Comparison of ENCODE assay signal across 12 mouse cellular contexts in genomic region chr1:165768894-165769512, GRCm38 (mm10). TPM values are rescaled to one million over a fixed set of nuclear protein-coding genes. Genes with fewer than 3 reads are reported as not detected.
DNase-seq lines count a peak whose midpoint lies in the region; TF ChIP-seq lines count a peak whose summit lies in the region.
"Had no signal": no experiment of that assay in that cellular context is flagged by ENCODE, and none has a peak within 500 bp of the region (broad histone marks: within the 10 kb centered on the region; RNA-seq: fewer than 3 reads in every experiment).

No protein-coding gene starts in this region.

- TF ChIP-seq EP300 in heart, adult 2 months (IDR thresholded peaks at IDR 0.05; ENCODE audit: insufficient read depth, low read depth, low read length), result no peak
- peak; percentile 60 to 80; a peak in 3 of 4 replicates for TF ChIP-seq EP300 in MEL (IDR thresholded peaks at IDR 0.05; ENCODE audit: low read depth in 1 of 2, low read length in 2 of 2)

- H3K27ac ChIP-seq in heart, embryonic 10.5 days, result peak overlapping the region; percentile 57; the same call in 1 of the 2 replicates
- no peak overlapping the region for H3K27ac ChIP-seq in heart, adult 2 months
- H3K27ac ChIP-seq in MEL (ENCODE audit: control insufficient read depth, low read depth, low read length), result peak overlapping the region; percentile 71
- peak overlapping the region; percentile 94 for H3K27ac ChIP-seq in macrophage
- H3K27ac ChIP-seq: hindbrain, embryonic 13.5 days; left cerebral cortex, adult 2 months had no signal

- TF ChIP-seq CTCF in heart, adult 2 months (IDR thresholded peaks at IDR 0.05), result no peak
- no peak for TF ChIP-seq CTCF in MEL (IDR thresholded peaks at IDR 0.05 in 2 of 3, conservative IDR thresholded peaks at IDR 0.05 in 1 of 3; ENCODE audit: control insufficient read depth in 1 of 3, insufficient read depth in 1 of 3, low read depth in 2 of 3, low read length in 3 of 3, poor library complexity in 1 of 3, severe bottlenecking in 1 of 3)

- H3K4me1 ChIP-seq in heart, embryonic 10.5 days, result peaks cover 45% of the 10 kb centered on the region
- H3K4me1 ChIP-seq in heart, adult 2 months (ENCODE audit: control insufficient read depth, insufficient read depth, low read length), result peaks cover 6% of the 10 kb centered on the region
- H3K4me1 ChIP-seq in MEL (ENCODE audit: control insufficient read depth in 1 of 2, insufficient read depth in 2 of 2, low read length in 2 of 2), result peaks cover 17 to 54% of the 10 kb centered on the region in 2 experiments

- H3K27me3 ChIP-seq in heart, embryonic 10.5 days (ENCODE audit: insufficient read depth, poor library complexity, severe bottlenecking), result peaks cover 5% of the 10 kb centered on the region
- no peaks in the 10 kb centered on the region for H3K27me3 ChIP-seq in heart, adult 2 months (ENCODE audit: control insufficient read depth, insufficient read depth, low read length)
- H3K27me3 ChIP-seq in MEL (ENCODE audit: control insufficient read depth in 1 of 2, insufficient read depth in 2 of 2, low read length in 2 of 2), result no peaks in the 10 kb centered on the region

- H3K36me3 ChIP-seq in heart, embryonic 10.5 days, result peaks cover 8% of the 10 kb centered on the region; the same call in 1 of the 2 replicates
- H3K36me3 ChIP-seq in heart, adult 2 months (ENCODE audit: control insufficient read depth, insufficient read depth, low read length), result peaks cover 12% of the 10 kb centered on the region
- H3K36me3 ChIP-seq in MEL (ENCODE audit: control insufficient read depth in 1 of 2, insufficient read depth in 2 of 2, low read length in 2 of 2) (peaks cover 4 to 44% of the 10 kb centered on the region in 2 experiments), macrophage (ENCODE audit: inconsistent target) (peaks cover 29% of the 10 kb centered on the region)
- H3K36me3 ChIP-seq: hindbrain, embryonic 13.5 days had no signal

- no peak for TF ChIP-seq POLR2A in heart, adult 2 months (IDR thresholded peaks at IDR 0.05; ENCODE audit: insufficient read depth, low read depth, low read length)
- TF ChIP-seq POLR2A in MEL (IDR thresholded peaks at IDR 0.05; ENCODE audit: control insufficient read depth in 1 of 2, insufficient read depth in 1 of 2, low read depth in 1 of 2, low read length in 2 of 2, poor library complexity in 1 of 2), result no peak

- intact Hi-C loops in heart, adult 2 months (cut with DNase I), result no loop called here
- intact Hi-C loops in gastrocnemius, postnatal 14 days (cut with DNase I; ENCODE audit: low total_unique reads), result no loop called here

- H3K79me2 ChIP-seq in heart, adult 2 months (replicated peaks; ENCODE audit: control insufficient read depth, insufficient read depth, low read length), result peaks cover 2% of the 10 kb centered on the region; the same call in 1 of the 2 replicates
- peaks cover 35% of the 10 kb centered on the region for H3K79me2 ChIP-seq in MEL (ENCODE audit: control insufficient read depth, insufficient read depth, low read length, poor library complexity)
- H3K79me2 ChIP-seq in macrophage (ENCODE audit: inconsistent target), result peaks cover 66% of the 10 kb centered on the region

- H3K4me3 ChIP-seq in heart, embryonic 10.5 days, result no peak overlapping the region
- H3K4me3 ChIP-seq in heart, adult 2 months, result no peak overlapping the region
- H3K4me3 ChIP-seq in MEL (ENCODE audit: control insufficient read depth in 1 of 2, insufficient read depth in 1 of 2, low read depth in 2 of 2, low read length in 2 of 2) (peak overlapping the region; percentile 11 to 30; a peak in 3 of 4 replicates), macrophage (ENCODE audit: inconsistent target) (no peak overlapping the region)
- H3K4me3 ChIP-seq: hindbrain, embryonic 13.5 days; left cerebral cortex, adult 2 months had no signal

- no peak overlapping the region for H3K9ac ChIP-seq in heart, adult 2 months (ENCODE audit: low read depth, low read length)
- peak overlapping the region; percentile 43 for H3K9ac ChIP-seq in MEL (ENCODE audit: control insufficient read depth, low read depth, low read length, poor library complexity, severe bottlenecking)
- H3K9ac ChIP-seq: hindbrain, embryonic 13.5 days had no signal

- 72% methylated on average over 9 of the region's 9 CpGs for WGBS in heart, embryonic 10.5 days
- 78% methylated on average over 9 of the region's 9 CpGs for WGBS in heart, adult 2 months
- WGBS in macrophage (ENCODE audit: missing documents), result 15% methylated on average over 9 of the region's 9 CpGs

- 0 out of 2 replicates have a peak, but pooled peaks cover 2% of the 10 kb centered on the region for H3K9me3 ChIP-seq in heart, embryonic 10.5 days
- H3K9me3 ChIP-seq in MEL (replicated peaks; ENCODE audit: insufficient read depth, low read length), result no peaks in the 10 kb centered on the region
- H3K9me3 ChIP-seq: hindbrain, embryonic 13.5 days had no signal

- DNase-seq in heart, embryonic 10.5 days (ENCODE audit: low spot score), result no peak
- DNase-seq in heart, adult 2 months, result no peak
- DNase-seq in MEL (ENCODE audit: low read depth, low spot score) (peak; percentile 78), liver (peak; percentile 79)
- no peak for DNase-seq in gastrocnemius, postnatal 14 days
- DNase-seq in cerebellum, postnatal 10 days, result no peak
- DNase-seq in urinary bladder, postnatal 4 days (ENCODE audit: low spot score in 2 of 2), result no peak
- DNase-seq: gastrocnemius, postnatal 36 days; kidney, postnatal 36 days had no signal

- TF ChIP-seq RAD21 in MEL (IDR thresholded peaks at IDR 0.05; ENCODE audit: low read depth, low read length), result no peak

TF ChIP-seq in MEL, 35 proteins besides CTCF, POLR2A, EP300 and RAD21 (continues in another document):
- TF ChIP-seq BHLHE40 (IDR thresholded peaks at IDR 0.05; ENCODE audit: borderline replicate concordance, low read depth, low read length) (peak; percentile 72; the same call in 1 of the 2 replicates), GATA1 (IDR thresholded peaks at IDR 0.05; ENCODE audit: low read depth, low read length) (peak; percentile 63), MAZ (IDR thresholded peaks at IDR 0.05; ENCODE audit: low read depth, low read length) (no peak), ELF1 (IDR thresholded peaks at IDR 0.05; ENCODE audit: low read depth, low read length) (no peak), NELFE (IDR thresholded peaks at IDR 0.05; ENCODE audit: low read depth, low read length) (no peak), ZKSCAN1 (IDR thresholded peaks at IDR 0.05; ENCODE audit: low read depth, low read length) (no peak), MXI1 (IDR thresholded peaks at IDR 0.05; ENCODE audit: low read depth, low read length) (peak; percentile 97), MAX (IDR thresholded peaks at IDR 0.05; ENCODE audit: low read length) (peak; percentile 95), UBTF (IDR thresholded peaks at IDR 0.05; ENCODE audit: borderline replicate concordance, insufficient read depth, low read depth, low read length) (no peak), TCF12 (IDR thresholded peaks at IDR 0.05; ENCODE audit: low read depth, low read length) (peak; percentile 69), CHD2 (IDR thresholded peaks at IDR 0.05; ENCODE audit: low read length) (no peak), ETS1 (IDR thresholded peaks at IDR 0.05; ENCODE audit: low read depth, low read length) (peak; percentile 90), SIN3A (IDR thresholded peaks at IDR 0.05; ENCODE audit: low read length) (peak; percentile 95)

RNA-seq across cellular contexts. Expression of gene Creg1, which starts 5.5 kb away (rescaled TPM):
- 76.2 and 85.1 TPM in 2 replicates for polyA plus RNA-seq in heart, embryonic 10.5 days (2016; fragmentation: Nextera tagmentation; extraction: Ambion mirVana)
- 10 to 100 TPM; 85.7 to 93.3 TPM for total RNA-seq in heart, adult 2 months (2021)
- polyA plus RNA-seq in heart, adult 2 months (2012; rRNA removed), result 77.2 and 121 TPM in 2 replicates
- total RNA-seq in MEL (2012; rRNA removed), result 83.6 and 105 TPM in 2 replicates
- 100 to 1,000 TPM in 1 of 2 experiments, not detected in 1; 184 TPM for polyA plus RNA-seq in MEL (2012; ENCODE audit: insufficient read depth in 1 of 2, insufficient read length in 2 of 2, low read depth in 1 of 2, low replicate concordance in 2 of 2, missing spikeins in 1 of 2)
- total RNA-seq in macrophage (2018; cell fraction: chromatin; rRNA removed), result 100 to 1,000 TPM in 3 of 26 experiments, 10 to 100 TPM in 23; 17.4 to 124 (median 36.1) TPM
- 100 to 1,000 TPM; 262 to 745 (median 448) TPM for total RNA-seq in macrophage (2018; cell fraction: cytosol; rRNA removed)
- 100 to 1,000 TPM in 25 of 26 experiments, 10 to 100 TPM in 1; 72.5 to 401 (median 197) TPM for total RNA-seq in macrophage (2018; cell fraction: nucleus; rRNA removed)
- 629 to 1,120 TPM (median 845 TPM) in 3 replicates for polyA plus RNA-seq in macrophage (2018)
- 10 to 100 TPM; 40.3 to 44.6 TPM for total RNA-seq in gastrocnemius, postnatal 14 days (2021)

RNA-seq across cellular contexts. Expression of gene Cd247, which starts 19.5 kb away (rescaled TPM):
- polyA plus RNA-seq in heart, embryonic 10.5 days (2016; fragmentation: Nextera tagmentation; extraction: Ambion mirVana), result 0.23 and 0.38 TPM in 2 replicates
- total RNA-seq in heart, adult 2 months (2021), result under 1 TPM; 0.52 to 0.76 TPM
- polyA plus RNA-seq in heart, adult 2 months (2012; rRNA removed), result 2.4 and 3.0 TPM in 2 replicates
- total RNA-seq in MEL (2012; rRNA removed), result 1.3 and 1.5 TPM in 2 replicates
- 1 to 10 TPM in 1 of 2 experiments, not detected in 1; 1.7 TPM for polyA plus RNA-seq in MEL (2012; ENCODE audit: insufficient read depth in 1 of 2, insufficient read length in 2 of 2, low read depth in 1 of 2, low replicate concordance in 2 of 2, missing spikeins in 1 of 2)
- 1 to 10 TPM in 5 of 26 experiments, under 1 TPM in 9, not detected in 12; 0.41 to 2.5 (median 0.95) TPM for total RNA-seq in macrophage (2018; cell fraction: chromatin; rRNA removed)
- under 1 TPM in 13 of 26 experiments, not detected in 13; 0.08 to 0.76 (median 0.19) TPM for total RNA-seq in macrophage (2018; cell fraction: cytosol; rRNA removed)
- total RNA-seq in macrophage (2018; cell fraction: nucleus; rRNA removed), result 1 to 10 TPM in 2 of 26 experiments, under 1 TPM in 11, not detected in 13; 0.28 to 1.6 (median 0.60) TPM
- polyA plus RNA-seq in macrophage (2018), result 0.13 TPM in 1 of 3 replicates, not detected in the others
- 1 to 10 TPM; 1.3 to 1.9 TPM for total RNA-seq in gastrocnemius, postnatal 14 days (2021)
- total RNA-seq: left cerebral cortex, adult 2 months had no signal

RNA-seq across cellular contexts. Expression of gene Rcsd1, which starts 59.4 kb away (rescaled TPM):
- 100 and 130 TPM in 2 replicates for polyA plus RNA-seq in heart, embryonic 10.5 days (2016; fragmentation: Nextera tagmentation; extraction: Ambion mirVana)
- 10 to 100 TPM; 68.7 to 81.5 TPM for total RNA-seq in heart, adult 2 months (2021)
- polyA plus RNA-seq in heart, adult 2 months (2012; rRNA removed), result 57.2 and 86.2 TPM in 2 replicates
- 19.0 and 23.2 TPM in 2 replicates for total RNA-seq in MEL (2012; rRNA removed)
- polyA plus RNA-seq in MEL (2012; ENCODE audit: insufficient read depth in 1 of 2, insufficient read length in 2 of 2, low read depth in 1 of 2, low replicate concordance in 2 of 2, missing spikeins in 1 of 2) (10 to 100 TPM in 1 of 2 experiments, not detected in 1; 38.0 TPM), macrophage (2018) (32.5 to 46.6 TPM (median 34.4 TPM) in 3 replicates)
- total RNA-seq in macrophage (2018; cell fraction: chromatin; rRNA removed), result 100 to 1,000 TPM in 13 of 26 experiments, 10 to 100 TPM in 13; 33.2 to 495 (median 91.1) TPM
- 100 to 1,000 TPM in 2 of 26 experiments, 10 to 100 TPM in 24; 28.4 to 135 (median 32.6) TPM for total RNA-seq in macrophage (2018; cell fraction: cytosol; rRNA removed)
- total RNA-seq in macrophage (2018; cell fraction: nucleus; rRNA removed), result 100 to 1,000 TPM in 13 of 26 experiments, 10 to 100 TPM in 13; 41.9 to 410 (median 106) TPM
- 100 to 1,000 TPM; 117 to 125 TPM for total RNA-seq in gastrocnemius, postnatal 14 days (2021)

Comparison
In these comparisons a context has a peak if more than half of its experiments do, and no peak if none do; other contexts are left out.
1. DNase-seq: peak in MEL (single experiment) and liver (single experiment); none in heart, embryonic 10.5 days (single experiment), heart, adult 2 months (0 of 2), gastrocnemius, postnatal 14 days (single experiment), cerebellum, postnatal 10 days (0 of 2) and urinary bladder, postnatal 4 days (0 of 2).
2. H3K4me3 ChIP-seq: peak in MEL (2 of 2); none in heart, embryonic 10.5 days (single experiment), heart, adult 2 months (single experiment) and macrophage (single experiment).